Mouse (Mus musculus): ENCODE results near the gene Card10.

GRCm38 (mm10) chr15:78840241-78840640, 37.4 kb upstream of the Card10 start:
- no peak for TF ChIP-seq ZC3H11A (IDR thresholded peaks at IDR 0.05; ENCODE audit: borderline replicate concordance, low read depth, low read length)
- no peak for TF ChIP-seq HCFC1 (IDR thresholded peaks at IDR 0.05; ENCODE audit: borderline replicate concordance, insufficient read depth, low read length)
- TF ChIP-seq MAFK (IDR thresholded peaks at IDR 0.05; ENCODE audit: insufficient read depth, low read depth, low read length) = no peak
